Mouse (Mus musculus) stomach, embryonic 16.5 days (tissue): ENCODE results near the gene Tead2. TPM values are rescaled to one million over a fixed set of nuclear protein-coding genes. Genes with fewer than 3 reads are reported as not detected.

Source experiments
- ATAC-seq: fragments of 200-750 bp; cut with Nextera tagmentation; 2 replicates; pipeline ENCODE4 v1.8.0; 2017; ENCODE audit warnings: moderate number of reproducible peaks, moderate TSS enrichment; ENCODE audit not compliant: insufficient read depth, low FRiP score
- H3K27ac ChIP-seq: fragments of 300-500 bp; sonication (generic); 2 replicates; pipeline ENCODE4 v1.5.1; 2014; ENCODE audit warnings: low read length
- H3K27me3 ChIP-seq: fragments of 300-500 bp; sonication (generic); 2 replicates; pipeline ENCODE4 v1.6.1; 2014; ENCODE audit warnings: low read length, control low read depth, mixed read lengths; ENCODE audit not compliant: control insufficient read depth, insufficient read depth
- H3K36me3 ChIP-seq: fragments of 300-500 bp; sonication (generic); 2 replicates; pipeline ENCODE4 v1.6.1; 2014; ENCODE audit warnings: low read length; ENCODE audit not compliant: control insufficient read depth, insufficient read depth
- H3K4me1 ChIP-seq: fragments of 300-500 bp; sonication (generic); 2 replicates; pipeline ENCODE4 v1.6.1; 2014; ENCODE audit warnings: low read length, control low read depth, mixed read lengths; ENCODE audit not compliant: control insufficient read depth, insufficient read depth
- H3K4me2 ChIP-seq: fragments of 300-500 bp; sonication (generic); 2 replicates; pipeline ENCODE4 v1.6.1; 2014; ENCODE audit warnings: low read depth, low read length, mixed read lengths
- H3K4me3 ChIP-seq: fragments of 300-500 bp; sonication (generic); replicated peaks from 2 replicates; pipeline ENCODE4 v1.5.1; 2014; ENCODE audit warnings: mild to moderate bottlenecking, low read length
- H3K9ac ChIP-seq: fragments of 300-500 bp; sonication (generic); 2 replicates; pipeline ENCODE4 v1.6.1; 2014; ENCODE audit warnings: low read length
- H3K9me3 ChIP-seq: fragments of 300-500 bp; sonication (generic); replicated peaks from 2 replicates; pipeline ENCODE4 v1.6.1; 2016; ENCODE audit warnings: low read length, control low read depth; ENCODE audit not compliant: control insufficient read depth
- WGBS: fragments of 180-500 bp; shearing (Covaris S2); extraction: QIAGEN DNeasy Blood & Tissue Kit; methylation state at CpG from one replicate; pipeline ENCODE4 v1.1.7; 2014; 5-methylcytosine and 5-hydroxymethylcytosine counted together
- microRNA-seq: library from miRNA; unstranded; fragments of <30 nt; microRNA quantifications from one replicate; pipeline ENCODE4, GENCODE M21; 2016
- polyA plus RNA-seq: library from polyadenylated mRNA; unstranded; fragments of >200 nt; fragmentation: Nextera tagmentation; extraction: Ambion mirVana; gene quantifications from 2 replicates; pipeline ENCODE4 v1.2.1, GENCODE M21; 2015

Gene Tead2
- polyA plus RNA-seq, 1 experiment from 2014 or later, result 93.9 TPM

- Histone ChIP-seq H3K9ac (no peak overlapping the region), H3K36me3 (no peaks in the 10 kb centered on the region), H3K27me3 (no peaks in the 10 kb centered on the region), H3K4me2 (no peak overlapping the region), H3K27ac (no peak overlapping the region), H3K4me3 (no peak overlapping the region), H3K9me3 (no peaks in the 10 kb centered on the region), H3K4me1 (no peaks in the 10 kb centered on the region)
- 83% methylated on average over 8 of the region's 8 CpGs for WGBS
- ATAC-seq, result no peak
Measured at GRCm38 (mm10) chr7:45273672-45274071, 58.1 kb downstream of the Tead2 start.

- Histone ChIP-seq H3K27ac (no peak within 1 kb of the TSS), H3K9ac (peak within 1 kb of the TSS; percentile 64)
- peak; percentile 61; the same call in 1 of the 2 replicates for ATAC-seq
Measured at GRCm38 (mm10) chr7:45277136-45277760, 61.7 kb downstream of the Tead2 start, which contains the start of gene Slc6a21. Gene Slc6a21, plus strand, starts transcription at chr7:45277513.

More at GRCm38 (mm10) chr7:45277136-45277760, 61.7 kb downstream of the Tead2 start, which contains the start of gene Slc6a21:
- H3K4me1 ChIP-seq, result no peaks in the 10 kb centered on the region
- peak within 1 kb of the TSS; percentile 70 for H3K4me2 ChIP-seq
- no peaks in the 10 kb centered on the region for H3K36me3 ChIP-seq
- no peaks in the 10 kb centered on the region for H3K9me3 ChIP-seq
- 6% methylated on average over 44 of the region's 44 CpGs for WGBS
- peak within 1 kb of the TSS; percentile 50 for H3K4me3 ChIP-seq
- no peaks in the 10 kb centered on the region for H3K27me3 ChIP-seq

Small RNA genes lying within 50 kb of the gene (microRNA-seq; reads per million reads assigned to microRNA genes)
- gene Mir7055, result not detected

Other genes starting within 250 kb of the Tead2 start
- 19.9 and 23.4 TPM in 2 replicates for gene Cpt1c, start 240.9 kb upstream of the Tead2 start, polyA plus RNA-seq
- gene Prmt1, start 229.2 kb upstream of the Tead2 start, polyA plus RNA-seq, result 302 and 324 TPM in 2 replicates
- gene Irf3, start 218.1 kb upstream of the Tead2 start, polyA plus RNA-seq, result 96.2 and 96.4 TPM in 2 replicates
- 43.8 and 45.8 TPM in 2 replicates for gene Bcl2l12, start 217.0 kb upstream of the Tead2 start, polyA plus RNA-seq
- gene Scaf1, start 199.4 kb upstream of the Tead2 start, polyA plus RNA-seq, result 22.9 and 24.5 TPM in 2 replicates
- 63.6 and 68.0 TPM in 2 replicates for gene Rras, start 197.8 kb upstream of the Tead2 start, polyA plus RNA-seq
- 8.3 and 8.7 TPM in 2 replicates for gene Prr12, start 162.9 kb upstream of the Tead2 start, polyA plus RNA-seq
- 55.7 TPM in 2 replicates for gene Nosip, start 153.3 kb upstream of the Tead2 start, polyA plus RNA-seq
- 24.7 and 27.4 TPM in 2 replicates for gene Prrg2, start 153.1 kb upstream of the Tead2 start, polyA plus RNA-seq
- 388 and 395 TPM in 2 replicates for gene Rcn3, start 123.5 kb upstream of the Tead2 start, polyA plus RNA-seq
- 138 and 149 TPM in 2 replicates for gene Fcgrt, start 111.9 kb upstream of the Tead2 start, polyA plus RNA-seq
- 1,225 and 1,374 TPM in 2 replicates for gene Rps11, start 91.3 kb upstream of the Tead2 start, polyA plus RNA-seq
- 1,102 and 1,332 TPM in 2 replicates for gene Rpl13a, start 87.0 kb upstream of the Tead2 start, polyA plus RNA-seq
- gene Gm45713, start 79.5 kb upstream of the Tead2 start, polyA plus RNA-seq, result not detected in 2 replicates
- gene Flt3l, start 79.3 kb upstream of the Tead2 start, polyA plus RNA-seq, result 2.2 and 2.8 TPM in 2 replicates
- gene Pih1d1, start 61.5 kb upstream of the Tead2 start, polyA plus RNA-seq, result 81.0 and 81.9 TPM in 2 replicates
- gene Aldh16a1, start 61.2 kb upstream of the Tead2 start, polyA plus RNA-seq, result 39.5 and 49.2 TPM in 2 replicates
- 0.15 and 0.22 TPM in 2 replicates for gene Slc17a7, start 51.8 kb upstream of the Tead2 start, polyA plus RNA-seq
- gene Gfy, start 36.2 kb upstream of the Tead2 start, polyA plus RNA-seq, result not detected in 2 replicates
- gene Pth2, start 34.8 kb upstream of the Tead2 start, polyA plus RNA-seq, result not detected in 2 replicates
- gene Ccdc155, start 10.9 kb upstream of the Tead2 start, polyA plus RNA-seq, result 0.55 and 1.5 TPM in 2 replicates
- 2.1 and 4.9 TPM in 2 replicates for gene Dkkl1, start 3.6 kb upstream of the Tead2 start, polyA plus RNA-seq
- gene Cd37, start 23.4 kb downstream of the Tead2 start, polyA plus RNA-seq, result 2.7 and 5.0 TPM in 2 replicates
- gene Slc6a16, start 25.3 kb downstream of the Tead2 start, polyA plus RNA-seq, result not detected in 2 replicates
- not detected in 2 replicates for gene Slc6a21, start 61.8 kb downstream of the Tead2 start, polyA plus RNA-seq
- gene Trpm4, start 118.0 kb downstream of the Tead2 start, polyA plus RNA-seq, result 30.1 and 32.2 TPM in 2 replicates
- 1.0 and 3.1 TPM in 2 replicates for gene Hrc, start 119.5 kb downstream of the Tead2 start, polyA plus RNA-seq
- gene Ppfia3, start 151.3 kb downstream of the Tead2 start, polyA plus RNA-seq, result 5.5 and 6.3 TPM in 2 replicates
- 4.6 and 5.5 TPM in 2 replicates for gene Lin7b, start 154.8 kb downstream of the Tead2 start, polyA plus RNA-seq
- 150 and 162 TPM in 2 replicates for gene Snrnp70, start 180.0 kb downstream of the Tead2 start, polyA plus RNA-seq
- gene Kcna7, start 189.9 kb downstream of the Tead2 start, polyA plus RNA-seq, result 0.09 TPM in 1 of 2 replicates, not detected in the other
- gene Ntf5, start 197.9 kb downstream of the Tead2 start, polyA plus RNA-seq, result 1.3 and 1.6 TPM in 2 replicates
- not detected in 2 replicates for gene Lhb, start 205.1 kb downstream of the Tead2 start, polyA plus RNA-seq
- 46.3 and 47.3 TPM in 2 replicates for gene Gys1, start 219.1 kb downstream of the Tead2 start, polyA plus RNA-seq
- 115 and 118 TPM in 2 replicates for gene Ruvbl2, start 222.3 kb downstream of the Tead2 start, polyA plus RNA-seq
- 4,462 and 4,467 TPM in 2 replicates for gene Ftl1, start 244.1 kb downstream of the Tead2 start, polyA plus RNA-seq